Mouse (Mus musculus) MEL (cell line): ENCODE results near the gene Ipo7. TPM values are rescaled to one million over a fixed set of nuclear protein-coding genes. Genes with fewer than 3 reads are reported as not detected.

Experiments
- DNase-seq: peaks from one replicate; pipeline ENCODE4 v3.0.0; 2011; ENCODE audit warnings: low read depth, low spot score
- H3K27ac ChIP-seq: 2 replicates; pipeline ENCODE4 v1.5.1; 2012; ENCODE audit warnings: low read depth, mild to moderate bottlenecking, control low read depth, low read length, moderate library complexity; ENCODE audit not compliant: control insufficient read depth
- H3K27me3 ChIP-seq, 2 experiments: fragments of 150-350 bp in 1 of 2; sonication (generic) in 1 of 2; 2 replicates each; pipeline ENCODE4 v1.6.1; 2012; ENCODE audit warnings: low read length in 2 of 2, mild to moderate bottlenecking in 2 of 2, improper control_type of control experiment in 1 of 2, moderate library complexity in 1 of 2; ENCODE audit not compliant: insufficient read depth in 2 of 2, control insufficient read depth in 1 of 2
- H3K36me3 ChIP-seq, 2 experiments: 2 replicates each; pipeline ENCODE4 v1.6.1; 2012 to 2014; ENCODE audit warnings: low read length in 2 of 2, improper control_type of control experiment in 1 of 2, inconsistent platforms in 1 of 2, mild to moderate bottlenecking in 1 of 2; ENCODE audit not compliant: insufficient read depth in 2 of 2, control insufficient read depth in 1 of 2
- H3K4me1 ChIP-seq, 2 experiments: fragments of 150-350 bp in 1 of 2; sonication (generic) in 1 of 2; 2 replicates each; pipeline ENCODE4 v1.6.1; 2012; ENCODE audit warnings: low read length in 2 of 2, improper control_type of control experiment in 1 of 2, mild to moderate bottlenecking in 1 of 2; ENCODE audit not compliant: insufficient read depth in 2 of 2, control insufficient read depth in 1 of 2
- H3K4me3 ChIP-seq, 2 experiments: fragments of 150-350 bp in 1 of 2; sonication (generic) in 1 of 2; 2 replicates each; pipeline ENCODE4 v1.5.1; 2012; ENCODE audit warnings: low read depth in 2 of 2, low read length in 2 of 2, mild to moderate bottlenecking in 2 of 2, moderate library complexity in 2 of 2, control low read depth in 1 of 2, improper control_type of control experiment in 1 of 2; ENCODE audit not compliant: control insufficient read depth in 1 of 2, insufficient read depth in 1 of 2
- H3K79me2 ChIP-seq: 2 replicates; pipeline ENCODE4 v1.6.1; 2012; ENCODE audit warnings: mild to moderate bottlenecking, low read length, moderate library complexity; ENCODE audit not compliant: control insufficient read depth, poor library complexity, insufficient read depth
- H3K9ac ChIP-seq: 2 replicates; pipeline ENCODE4 v1.6.1; 2012; ENCODE audit warnings: low read depth, mild to moderate bottlenecking, control low read depth, low read length, moderate library complexity; ENCODE audit not compliant: control insufficient read depth, poor library complexity, severe bottlenecking
- H3K9me3 ChIP-seq: fragments of 150-350 bp; sonication (generic); replicated peaks from 2 replicates; pipeline ENCODE4 v1.6.1; 2012; ENCODE audit warnings: mild to moderate bottlenecking, low read length, improper control_type of control experiment, moderate library complexity; ENCODE audit not compliant: insufficient read depth
- BHLHE40 ChIP-seq: IDR thresholded peaks from 2 replicates; pipeline ENCODE4 v1.6.1; 2012; ENCODE audit warnings: low read depth, mild to moderate bottlenecking, inconsistent platforms, low read length, improper control_type of control experiment, borderline replicate concordance
- EP300 ChIP-seq, 2 experiments: IDR thresholded peaks; 2 replicates each; pipeline ENCODE4 v1.6.1; 2011; ENCODE audit warnings: improper control_type of control experiment in 2 of 2, low read length in 2 of 2, low read depth in 1 of 2, mild to moderate bottlenecking in 1 of 2
- KAT2A ChIP-seq: conservative IDR thresholded peaks from 2 replicates; pipeline ENCODE4 v1.6.1; 2012; ENCODE audit warnings: low read depth, low read length, improper control_type of control experiment, inconsistent platforms
- POLR2AphosphoS5 ChIP-seq: IDR thresholded peaks from 2 replicates; pipeline ENCODE4 v1.6.1; 2012; ENCODE audit warnings: low read depth, borderline replicate concordance, mild to moderate bottlenecking, inconsistent platforms, low read length, moderate library complexity, mixed read lengths
- TBP ChIP-seq: IDR thresholded peaks from 2 replicates; pipeline ENCODE4 v1.8.0; 2011; ENCODE audit warnings: low read depth, low read length, improper control_type of control experiment
- UBTF ChIP-seq: IDR thresholded peaks from 2 replicates; pipeline ENCODE4 v1.6.1; 2012; ENCODE audit warnings: low read depth, mild to moderate bottlenecking, inconsistent platforms, low read length, improper control_type of control experiment, moderate library complexity, borderline replicate concordance; ENCODE audit not compliant: insufficient read depth
- USF1 ChIP-seq: IDR thresholded peaks from 2 replicates; pipeline ENCODE4 v1.6.1; 2014; ENCODE audit warnings: low read depth, mild to moderate bottlenecking, inconsistent platforms, low read length, improper control_type of control experiment, moderate library complexity
- ZMIZ1 ChIP-seq: IDR thresholded peaks from 2 replicates; pipeline ENCODE4 v1.6.1; 2012; ENCODE audit warnings: low read depth, mild to moderate bottlenecking, inconsistent platforms, low read length, improper control_type of control experiment, moderate library complexity
- polyA plus RNA-seq, 2 experiments: library from polyadenylated mRNA; stranded (reverse) in 1 of 2; unstranded in 1 of 2; fragments of >175 nt in 1 of 2; fragments of >200 nt in 1 of 2; gene quantifications; 2 replicates each; pipeline versions ENCODE4 v1.2.1 to v1.2.4; 2012; ENCODE audit warnings: low replicate concordance in 2 of 2, low read depth in 1 of 2; ENCODE audit not compliant: insufficient read length in 2 of 2, insufficient read depth in 1 of 2, missing spikeins in 1 of 2
- total RNA-seq: library from RNA; depleted of rRNA; stranded (reverse); fragments of 300-350 nt; gene quantifications from 2 replicates; pipeline ENCODE4 v1.2.3, GENCODE M21; 2012; rRNA removed

Gene Ipo7
- total and polyA plus RNA-seq, 3 experiments: 111 to 172 (median 145) TPM

- TF ChIP-seq USF1 (no peak), ZMIZ1 (no peak), TBP (no peak), EP300 (IDR thresholded peaks at IDR 0.05; ENCODE audit: low read depth in 1 of 2, low read length in 2 of 2) (no peak), POLR2AphosphoS5 (no peak), BHLHE40 (no peak), UBTF (no peak), KAT2A (no peak)
- peaks cover 0 to 4% of the 10 kb centered on the region in 2 experiments; a peak in 2 of 4 replicates for H3K36me3 ChIP-seq
- peaks cover 6 to 14% of the 10 kb centered on the region in 2 experiments for H3K4me1 ChIP-seq
- no peak overlapping the region for H3K4me3 ChIP-seq
- DNase-seq: no peak
- H3K27ac ChIP-seq: no peak overlapping the region
- H3K9me3 ChIP-seq: no peaks in the 10 kb centered on the region
- H3K79me2 ChIP-seq: no peaks in the 10 kb centered on the region
- no peaks in the 10 kb centered on the region for H3K27me3 ChIP-seq
- no peak overlapping the region for H3K9ac ChIP-seq
Observed at GRCm38 (mm10) chr7:110105041-110105440, 87.0 kb downstream of the Ipo7 start.

Other genes with a start within 250 kb of the Ipo7 start
- gene Nrip3, start 236.2 kb upstream of the Ipo7 start, total RNA-seq: not detected in 2 replicates
- not detected for gene Nrip3, start 236.2 kb upstream of the Ipo7 start, polyA plus RNA-seq
- gene Scube2, start 152.6 kb upstream of the Ipo7 start, total RNA-seq: 0.16 and 0.27 TPM in 2 replicates
- under 1 TPM in 1 of 2 experiments, not detected in 1; 0.67 TPM for gene Scube2, start 152.6 kb upstream of the Ipo7 start, polyA plus RNA-seq
- gene Dennd5a, start 57.8 kb upstream of the Ipo7 start, total RNA-seq: 33.1 and 40.5 TPM in 2 replicates
- gene Dennd5a, start 57.8 kb upstream of the Ipo7 start, polyA plus RNA-seq: 10 to 100 TPM; 64.4 to 78.8 TPM
- 80.6 and 86.9 TPM in 2 replicates for gene Tmem41b, start 31.3 kb upstream of the Ipo7 start, total RNA-seq
- 10 to 100 TPM in 1 of 2 experiments, not detected in 1; 45.9 TPM for gene Tmem41b, start 31.3 kb upstream of the Ipo7 start, polyA plus RNA-seq
- 13.9 and 16.0 TPM in 2 replicates for gene Zfp143, start 42.9 kb downstream of the Ipo7 start, total RNA-seq
- 10 to 100 TPM in 1 of 2 experiments, not detected in 1; 15.7 TPM for gene Zfp143, start 42.9 kb downstream of the Ipo7 start, polyA plus RNA-seq
- gene Wee1, start 103.8 kb downstream of the Ipo7 start, total RNA-seq: 9.3 and 10.8 TPM in 2 replicates
- 10 to 100 TPM in 1 of 2 experiments, not detected in 1; 23.0 TPM for gene Wee1, start 103.8 kb downstream of the Ipo7 start, polyA plus RNA-seq
- gene Swap70, start 203.4 kb downstream of the Ipo7 start, total RNA-seq: 18.3 and 22.3 TPM in 2 replicates
- gene Swap70, start 203.4 kb downstream of the Ipo7 start, polyA plus RNA-seq: 10 to 100 TPM in 1 of 2 experiments, not detected in 1; 23.3 TPM